Mouse (Mus musculus): ENCODE measurements around the gene Fam184a.

Fam184a gene

GRCm38 (mm10) chr10:53750955-53751652, at the start of gene Fam184a:
TSS of gene Fam184a (minus strand) at chr10:53751123.
- DNase-seq (ENCODE audit: low spot score in 2 of 2): peak; percentile 92 to 93

GRCm38 (mm10) chr10:53796258-53796581, 45.3 kb upstream of the Fam184a start:
- DNase-seq (ENCODE audit: low spot score in 2 of 2): no peak

- DNase-seq (ENCODE audit: low spot score in 2 of 2): peak; percentile 49 to 60
Observed at GRCm38 (mm10) chr10:53795567-53796257, 44.8 kb upstream of the Fam184a start.

- DNase-seq (ENCODE audit: low spot score in 2 of 2): no peak
Observed at GRCm38 (mm10) chr10:53791281-53791680, 40.4 kb upstream of the Fam184a start.

GRCm38 (mm10) chr10:53776591-53776990, 25.7 kb upstream of the Fam184a start:
- DNase-seq (ENCODE audit: low spot score in 2 of 2): no peak

GRCm38 (mm10) chr10:53772708-53773107, 21.8 kb upstream of the Fam184a start:
- no peak for DNase-seq (ENCODE audit: low spot score in 2 of 2)

- DNase-seq (ENCODE audit: low spot score in 2 of 2): no peak
Observed at GRCm38 (mm10) chr10:53771480-53771879, 20.6 kb upstream of the Fam184a start.

- DNase-seq (ENCODE audit: low spot score in 2 of 2): no peak
Observed at GRCm38 (mm10) chr10:53768745-53769144, 17.8 kb upstream of the Fam184a start.

- no peak for DNase-seq (ENCODE audit: low spot score in 2 of 2)
Observed at GRCm38 (mm10) chr10:53765471-53765870, 14.5 kb upstream of the Fam184a start.

GRCm38 (mm10) chr10:53752723-53753122, 1.8 kb upstream of the Fam184a start:
- no peak for DNase-seq (ENCODE audit: low spot score in 2 of 2)

- DNase-seq (ENCODE audit: low spot score in 2 of 2): peak; percentile 41 to 58
Observed at GRCm38 (mm10) chr10:53750275-53750954, 508 bp downstream of the Fam184a start.

GRCm38 (mm10) chr10:53746039-53746438, 4.9 kb downstream of the Fam184a start:
- DNase-seq (ENCODE audit: low spot score in 2 of 2): no peak

- no peak for DNase-seq (ENCODE audit: low spot score in 2 of 2)
Observed at GRCm38 (mm10) chr10:53742961-53743360, 8.0 kb downstream of the Fam184a start.

- DNase-seq (ENCODE audit: low spot score in 2 of 2): no peak
Observed at GRCm38 (mm10) chr10:53740014-53740413, 10.9 kb downstream of the Fam184a start.

GRCm38 (mm10) chr10:53738842-53739241, 12.1 kb downstream of the Fam184a start:
- DNase-seq (ENCODE audit: low spot score in 2 of 2): no peak

GRCm38 (mm10) chr10:53735201-53735865, 15.6 kb downstream of the Fam184a start:
- no peak for DNase-seq (ENCODE audit: low spot score in 2 of 2)

- peak; percentile 34 to 40 for DNase-seq (ENCODE audit: low spot score in 2 of 2)
Observed at GRCm38 (mm10) chr10:53732324-53732723, 18.6 kb downstream of the Fam184a start.

- no peak for DNase-seq (ENCODE audit: low spot score in 2 of 2)
Observed at GRCm38 (mm10) chr10:53728883-53729282, 22.0 kb downstream of the Fam184a start.

- DNase-seq (ENCODE audit: low spot score in 2 of 2): no peak
Observed at GRCm38 (mm10) chr10:53725301-53725700, 25.6 kb downstream of the Fam184a start.

GRCm38 (mm10) chr10:53704516-53704915, 46.4 kb downstream of the Fam184a start:
- no peak for DNase-seq (ENCODE audit: low spot score in 2 of 2)

GRCm38 (mm10) chr10:53698531-53698930, 52.4 kb downstream of the Fam184a start:
- no peak for DNase-seq (ENCODE audit: low spot score in 2 of 2)

- no peak for DNase-seq (ENCODE audit: low spot score in 2 of 2)
Observed at GRCm38 (mm10) chr10:53694757-53695156, 56.2 kb downstream of the Fam184a start.
